Mouse (Mus musculus) embryonic stem cell, embryonic (primary cell): ENCODE measurements around the gene Pex11b.

Source experiments
- CTCF ChIA-PET, 4 experiments: fragments of 300-600 bp in 2 of 4; fragments of 350-600 bp in 2 of 4; sonication (Branson Sonifier 250); formaldehyde crosslinking; loops; one replicate each; lab custom pipeline; 2022; ENCODE audit warnings: inconsistent platforms in 2 of 4; lab: Charles Lee
- POLR2A ChIA-PET, 4 experiments: fragments of 300-600 bp in 2 of 4; fragments of 350-600 bp in 2 of 4; sonication (Branson Sonifier 250); formaldehyde crosslinking; loops; one replicate each; lab custom pipeline; 2022; ENCODE audit warnings: antibody characterized with exemption in 4 of 4, inconsistent platforms in 1 of 4; lab: Charles Lee

The Pex11b gene

GRCm38 (mm10) chr3:96601251-96601787, 33.9 kb upstream of the Pex11b start:
- POLR2A ChIA-PET: interaction anchor here (0.5 to 3.0 kb wide), 43 partner anchors 9 to 338 kb away, joined by 3 to 57 read pairs (median 5); partner anchors contain the start of genes Rbm8a (in 3 of the 4), Gm16253 (in 2 of the 4), Txnip (in 2 of the 4) and Ankrd35 (in 1 of the 4)
- CTCF ChIA-PET: interaction anchor here (0.6 to 1.7 kb wide), 19 partner anchors 9 to 173 kb away, joined by 3 to 11 read pairs (median 3); partner anchors contain the start of genes Gm16253 (in 1 of the 4), Itga10 (in 1 of the 4) and Rbm8a (in 1 of the 4)

GRCm38 (mm10) chr3:96601941-96602703, 33.1 kb upstream of the Pex11b start:
- ChIA-PET POLR2A (interaction anchor here in 3 of 4 experiments (0.9 to 3.0 kb wide), 18 partner anchors 8 to 333 kb away, joined by 3 to 57 read pairs (median 8); partner anchors contain the start of genes Rbm8a (in 3 of the 3), Gm16253 (in 1 of the 3), Hist2h2bb (in 1 of the 3) and Txnip (in 1 of the 3)), CTCF (interaction anchor here in 3 of 4 experiments (0.6 to 1.7 kb wide), 9 partner anchors 22 to 62 kb away, joined by 3 to 11 read pairs (median 4); partner anchors contain the start of genes Gm16253 (in 1 of the 3), Itga10 (in 1 of the 3) and Rbm8a (in 1 of the 3))

- ChIA-PET CTCF (interaction anchor here in 1 of 4 experiments (1.0 kb wide), 1 partner anchor 36 kb away, joined by 3 read pairs; no protein-coding TSS in a partner anchor), POLR2A (interaction anchor here in 2 of 4 experiments (1.2 to 2.0 kb wide), 5 partner anchors 9 to 45 kb away, joined by 3 to 6 read pairs (median 5); partner anchors contain the start of genes Polr3gl (in 1 of the 2) and Rbm8a (in 1 of the 2))
These were observed 32.5 kb upstream of the Pex11b start for GRCm38 (mm10) chr3:96602704-96603084.

GRCm38 (mm10) chr3:96603311-96603710, 31.9 kb upstream of the Pex11b start:
- ChIA-PET CTCF (interaction anchor here in 2 of 4 experiments (0.6 to 1.4 kb wide), 4 partner anchors 9 to 102 kb away, joined by 3 to 4 read pairs (median 3); partner anchors contain the start of gene Polr3gl (in 1 of the 2)), POLR2A (interaction anchor here in 2 of 4 experiments (0.6 to 3.2 kb wide), 8 partner anchors 9 to 101 kb away, joined by 3 to 12 read pairs (median 4); partner anchors contain the start of genes Polr3gl (in 2 of the 2) and Rbm8a (in 1 of the 2))

GRCm38 (mm10) chr3:96606007-96606406, 29.2 kb upstream of the Pex11b start:
- POLR2A ChIA-PET: interaction anchor here in 3 of 4 experiments (0.6 to 3.2 kb wide), 8 partner anchors 9 to 58 kb away, joined by 3 to 12 read pairs (median 4); partner anchors contain the start of genes Rbm8a (in 2 of the 3) and Polr3gl (in 1 of the 3)

GRCm38 (mm10) chr3:96606618-96607017, 28.6 kb upstream of the Pex11b start:
- ChIA-PET CTCF (interaction anchor here in 1 of 4 experiments (0.8 kb wide), 1 partner anchor 13 kb away, joined by 3 read pairs; the partner anchor contains the start of gene Polr3gl), POLR2A (interaction anchor here in 2 of 4 experiments (1.2 to 2.0 kb wide), 4 partner anchors 9 to 57 kb away, joined by 3 to 6 read pairs (median 4); partner anchors contain the start of gene Rbm8a (in 1 of the 2))

More at GRCm38 (mm10) chr3:96606007-96606406, 29.2 kb upstream of the Pex11b start:
- CTCF ChIA-PET: interaction anchor here in 2 of 4 experiments (0.6 to 1.6 kb wide), 4 partner anchors 12 to 324 kb away, joined by 3 to 4 read pairs (median 3); partner anchors contain the start of gene Polr3gl (in 2 of the 2)

GRCm38 (mm10) chr3:96617941-96618340, 17.2 kb upstream of the Pex11b start:
- ChIA-PET POLR2A (interaction anchor here in 3 of 4 experiments (0.9 to 5.2 kb wide), 9 partner anchors 11 to 41 kb away, joined by 3 to 35 read pairs (median 6); partner anchors contain the start of genes Rbm8a (in 3 of the 3), Gm16253 (in 1 of the 3), Gm42957 (in 1 of the 3) and Lix1l (in 1 of the 3)), CTCF (interaction anchor here in 2 of 4 experiments (0.9 to 1.6 kb wide), 2 partner anchors 21 to 27 kb away, joined by 3 to 5 read pairs; partner anchors contain the start of gene Itga10 (in 1 of the 2))

- ChIA-PET POLR2A (interaction anchor here in 2 of 4 experiments (1.0 to 1.7 kb wide), 2 partner anchors 12 to 29 kb away, joined by 3 to 9 read pairs; no protein-coding TSS in a partner anchor), CTCF (interaction anchor here in 1 of 4 experiments (1.9 kb wide), 1 partner anchor 22 kb away, joined by 6 read pairs; the partner anchor contains the start of gene Itga10)
These were observed 12.0 kb upstream of the Pex11b start for GRCm38 (mm10) chr3:96623201-96623600.

- POLR2A ChIA-PET: interaction anchor here (0.6 to 5.3 kb wide), 148 partner anchors 9 to 952 kb away, joined by 3 to 57 read pairs (median 5); partner anchors contain the start of genes Gm16253 (in 3 of the 4), Itga10 (in 3 of the 4), Lix1l (in 3 of the 4) and Pias3 (in 3 of the 4)
- CTCF ChIA-PET: interaction anchor here (0.6 to 1.9 kb wide), 19 partner anchors 9 to 574 kb away, joined by 3 to 13 read pairs (median 4); partner anchors contain the start of genes Itga10 (in 2 of the 4), Lix1l (in 1 of the 4) and Polr3gl (in 1 of the 4)
These were observed 5.2 kb upstream of the Pex11b start, which contains the start of gene Rbm8a for GRCm38 (mm10) chr3:96629729-96630600. Rbm8a (plus strand) TSS chr3:96629933.

GRCm38 (mm10) chr3:96632058-96632457, 3.1 kb upstream of the Pex11b start:
- POLR2A ChIA-PET: interaction anchor here in 2 of 4 experiments (1.0 to 5.3 kb wide), 6 partner anchors 13 to 55 kb away, joined by 3 to 32 read pairs (median 8); partner anchors contain the start of genes Polr3gl (in 2 of the 2), Gm16253 (in 1 of the 2), Itga10 (in 1 of the 2) and Lix1l (in 1 of the 2)
- CTCF ChIA-PET: interaction anchor here in 1 of 4 experiments (1.4 kb wide), 1 partner anchor 14 kb away, joined by 3 read pairs; the partner anchor contains the start of gene Itga10

- POLR2A ChIA-PET: interaction anchor here (0.6 to 5.3 kb wide), 20 partner anchors 11 to 982 kb away, joined by 3 to 32 read pairs (median 6); partner anchors contain the start of genes Itga10 (in 2 of the 4), Polr3gl (in 2 of the 4), Ankrd34a (in 1 of the 4) and Gm16253 (in 1 of the 4)
- CTCF ChIA-PET: interaction anchor here in 3 of 4 experiments (0.5 to 0.8 kb wide), 4 partner anchors 11 to 54 kb away, joined by 3 to 5 read pairs (median 3); partner anchors contain the start of gene Itga10 (in 1 of the 3)
These were observed 1.2 kb upstream of the Pex11b start for GRCm38 (mm10) chr3:96634015-96634414.

GRCm38 (mm10) chr3:96635906-96636305, 730 bp downstream of the Pex11b start:
- CTCF ChIA-PET: interaction anchor here in 2 of 4 experiments (0.6 to 1.0 kb wide), 2 partner anchors 42 to 112 kb away, joined by 3 read pairs; partner anchors contain the start of gene Polr3gl (in 1 of the 2)
- POLR2A ChIA-PET: interaction anchor here (0.5 to 3.9 kb wide), 21 partner anchors 10 to 180 kb away, joined by 3 to 16 read pairs (median 4); partner anchors contain the start of genes Gm16253 (in 3 of the 4), Ankrd34a (in 1 of the 4), Ankrd35 (in 1 of the 4) and Itga10 (in 1 of the 4)

GRCm38 (mm10) chr3:96636448-96636847, 1.3 kb downstream of the Pex11b start:
- CTCF ChIA-PET: interaction anchor here in 1 of 4 experiments (0.5 to 1.1 kb wide), 2 partner anchors 86 to 546 kb away, joined by 3 read pairs; no protein-coding TSS in a partner anchor
- POLR2A ChIA-PET: interaction anchor here in 2 of 4 experiments (0.9 to 3.9 kb wide), 4 partner anchors 10 to 79 kb away, joined by 3 to 16 read pairs (median 4); partner anchors contain the start of genes Itga10 (in 1 of the 2), Lix1l (in 1 of the 2), Polr3gl (in 1 of the 2) and Txnip (in 1 of the 2)

GRCm38 (mm10) chr3:96639219-96639618, 4.0 kb downstream of the Pex11b start:
- CTCF ChIA-PET: interaction anchor here (0.6 to 2.1 kb wide), 51 partner anchors 9 to 361 kb away, joined by 3 to 17 read pairs (median 4); partner anchors contain the start of genes Polr3gl (in 3 of the 4), Rbm8a (in 2 of the 4), Ankrd35 (in 1 of the 4) and Gm16253 (in 1 of the 4)
- POLR2A ChIA-PET: interaction anchor here (0.6 to 3.8 kb wide), 33 partner anchors 8 to 198 kb away, joined by 3 to 29 read pairs (median 4); partner anchors contain the start of genes Rbm8a (in 3 of the 4), Gm16253 (in 1 of the 4), Polr3gl (in 1 of the 4) and Txnip (in 1 of the 4)
